Mouse (Mus musculus): ENCODE data around the gene Uchl4. TPM values are rescaled to one million over a fixed set of nuclear protein-coding genes. Genes with fewer than 3 reads are reported as not detected.

Uchl4 gene
- total and polyA plus RNA-seq, 3 experiments = 0.75 to 2.6 TPM; not detected in 1

DNA sequence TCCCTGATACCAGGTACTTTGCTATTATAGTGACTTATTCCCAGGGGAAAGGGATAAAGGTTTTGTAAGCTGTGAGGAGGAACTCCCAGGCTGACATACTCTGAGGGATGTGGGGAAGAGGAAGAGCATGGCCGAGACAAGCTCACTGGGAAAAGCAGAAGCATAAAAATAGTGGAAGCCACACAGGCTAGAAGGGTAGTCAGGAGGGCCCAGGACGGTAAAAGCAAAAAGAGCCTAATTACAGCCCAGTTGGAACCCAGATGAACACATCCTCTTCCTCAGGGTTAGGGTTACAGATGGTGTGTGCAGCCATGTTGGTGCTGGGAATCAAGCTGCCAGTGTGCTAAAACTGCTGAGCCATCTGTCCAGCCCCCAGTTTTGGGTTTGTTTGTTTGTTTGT is 12.9 kb upstream of the Uchl4 start:
- Histone ChIP-seq H3K4me3 (ENCODE audit: low read depth, low read length) (no peak overlapping the region), H3K9me3 (replicated peaks) (no peaks in the 10 kb centered on the region), H3K36me3 (replicated peaks) (peaks cover 76% of the 10 kb centered on the region), H3K4me1 (ENCODE audit: insufficient read depth, low read depth, low read length) (peaks cover 11% of the 10 kb centered on the region; the same call in 1 of the 2 replicates), H3K27me3 (ENCODE audit: insufficient read depth, low read length) (no peaks in the 10 kb centered on the region)
- no peak for TF ChIP-seq POLR2AphosphoS5 (IDR thresholded peaks at IDR 0.05; ENCODE audit: insufficient replicate concordance, low read depth, low read length)
- TF ChIP-seq GATA2 (IDR thresholded peaks at IDR 0.05; ENCODE audit: borderline replicate concordance, low read depth, low read length) = no peak
- no peak for TF ChIP-seq GATA1 (IDR thresholded peaks at IDR 0.05; ENCODE audit: borderline replicate concordance, low read length)
- TF ChIP-seq CTCF (IDR thresholded peaks at IDR 0.05; ENCODE audit: low read depth, low read length) = no peak
- no peak for TF ChIP-seq TAL1 (conservative IDR thresholded peaks at IDR 0.05; ENCODE audit: low read depth, low read length)
- DNase-seq (ENCODE audit: low spot score) (no peak), ATAC-seq (ENCODE audit: extremely low read depth, insufficient number of reproducible peaks, low FRiP score, poor library complexity, severe bottlenecking) (no peak)

DNA sequence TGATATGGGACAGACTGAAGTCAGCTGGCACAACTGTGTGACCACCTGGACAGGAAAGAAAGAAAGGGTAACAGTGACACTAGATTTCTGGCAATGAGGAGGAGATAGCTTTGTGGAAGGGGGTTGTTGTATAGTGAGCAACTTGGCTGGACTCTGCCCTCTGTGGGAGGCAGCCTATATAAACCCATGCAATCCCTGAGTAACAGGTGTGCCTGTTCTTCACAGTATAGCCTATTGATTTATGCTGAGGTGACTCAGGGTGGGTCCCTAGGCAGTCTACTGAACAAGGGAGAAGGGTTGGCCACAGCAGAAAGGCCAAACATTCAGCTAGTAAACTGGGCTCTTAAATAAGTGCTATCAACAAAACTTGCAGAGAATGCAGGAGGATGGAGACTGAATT is 9.2 kb upstream of the Uchl4 start:
- TF ChIP-seq CTCF (IDR thresholded peaks at IDR 0.05; ENCODE audit: low read depth, low read length) (no peak), GATA1 (IDR thresholded peaks at IDR 0.05; ENCODE audit: borderline replicate concordance, low read length) (no peak), GATA2 (IDR thresholded peaks at IDR 0.05; ENCODE audit: borderline replicate concordance, low read depth, low read length) (no peak), TAL1 (conservative IDR thresholded peaks at IDR 0.05; ENCODE audit: low read depth, low read length) (no peak), POLR2AphosphoS5 (IDR thresholded peaks at IDR 0.05; ENCODE audit: insufficient replicate concordance, low read depth, low read length) (no peak)
- no peaks in the 10 kb centered on the region for H3K27me3 ChIP-seq (ENCODE audit: insufficient read depth, low read length)
- ATAC-seq (ENCODE audit: extremely low read depth, insufficient number of reproducible peaks, low FRiP score, poor library complexity, severe bottlenecking) (no peak), DNase-seq (ENCODE audit: low spot score) (no peak)
- H3K9me3 ChIP-seq (replicated peaks) = no peaks in the 10 kb centered on the region
- H3K4me3 ChIP-seq (ENCODE audit: low read depth, low read length) = no peak overlapping the region
- H3K36me3 ChIP-seq (replicated peaks) = peaks cover 76% of the 10 kb centered on the region
- H3K4me1 ChIP-seq (ENCODE audit: insufficient read depth, low read depth, low read length) = peaks cover 9% of the 10 kb centered on the region; the same call in 1 of the 2 replicates

DNA sequence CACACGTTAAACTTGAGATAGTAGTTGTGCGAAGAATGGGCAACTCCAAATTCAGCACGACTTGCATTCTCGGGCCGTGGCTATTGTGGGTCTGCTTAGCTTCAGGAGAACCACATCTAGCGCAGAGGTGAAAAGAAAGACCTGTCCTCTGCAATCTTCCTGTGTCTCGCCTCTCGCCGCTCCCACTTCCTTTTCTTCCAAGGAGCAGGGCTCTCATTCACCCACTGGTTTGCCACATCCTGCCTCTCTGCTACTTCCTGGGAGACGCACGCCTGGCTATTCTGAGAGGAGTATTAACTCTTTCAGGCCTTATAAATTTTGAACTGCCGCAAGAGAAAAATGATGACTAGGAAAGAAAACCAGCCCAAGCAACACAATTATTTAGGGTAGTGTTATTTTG is 7.3 kb upstream of the Uchl4 start:
- no peak for ATAC-seq (ENCODE audit: extremely low read depth, insufficient number of reproducible peaks, low FRiP score, poor library complexity, severe bottlenecking)
- H3K36me3 ChIP-seq (replicated peaks) = peaks cover 78% of the 10 kb centered on the region
- 0 out of 2 replicates have a peak, but pooled peaks cover 3% of the 10 kb centered on the region for H3K4me1 ChIP-seq (ENCODE audit: insufficient read depth, low read depth, low read length)
- no peaks in the 10 kb centered on the region for H3K27me3 ChIP-seq (ENCODE audit: insufficient read depth, low read length)
- no peak for DNase-seq (ENCODE audit: low spot score)
- H3K9me3 ChIP-seq (replicated peaks) = no peaks in the 10 kb centered on the region
- TF ChIP-seq GATA1 (IDR thresholded peaks at IDR 0.05; ENCODE audit: borderline replicate concordance, low read length) = no peak
- no peak for TF ChIP-seq POLR2AphosphoS5 (IDR thresholded peaks at IDR 0.05; ENCODE audit: insufficient replicate concordance, low read depth, low read length)
- no peak for TF ChIP-seq TAL1 (conservative IDR thresholded peaks at IDR 0.05; ENCODE audit: low read depth, low read length)
- TF ChIP-seq GATA2 (IDR thresholded peaks at IDR 0.05; ENCODE audit: borderline replicate concordance, low read depth, low read length) = no peak
- TF ChIP-seq CTCF (IDR thresholded peaks at IDR 0.05; ENCODE audit: low read depth, low read length) = no peak
- no peak overlapping the region for H3K4me3 ChIP-seq (ENCODE audit: low read depth, low read length)

DNA sequence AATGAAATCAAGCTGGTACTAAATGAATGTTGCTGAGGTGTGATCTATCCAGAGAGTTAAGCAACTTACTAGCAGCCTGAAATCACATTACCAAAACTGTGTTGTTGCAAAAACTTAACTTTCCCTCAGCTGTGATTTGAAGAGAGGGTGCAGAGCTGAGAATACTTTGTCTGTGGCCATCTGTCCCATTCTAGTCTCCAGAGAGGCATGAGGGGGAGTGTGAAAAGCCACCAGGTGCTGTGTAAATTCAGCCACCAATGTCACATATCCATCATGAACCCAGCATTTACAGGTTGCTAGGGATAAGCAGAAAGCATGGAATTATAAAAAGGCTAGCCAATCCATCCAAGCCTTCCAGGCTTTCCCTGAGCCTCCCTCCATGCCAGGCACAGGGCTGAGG is 6.0 kb upstream of the Uchl4 start:
- Histone ChIP-seq H3K36me3 (replicated peaks) (peaks cover 73% of the 10 kb centered on the region), H3K4me1 (ENCODE audit: insufficient read depth, low read depth, low read length) (peaks cover 3% of the 10 kb centered on the region; the same call in 1 of the 2 replicates), H3K9me3 (replicated peaks) (no peaks in the 10 kb centered on the region), H3K4me3 (ENCODE audit: low read depth, low read length) (no peak overlapping the region), H3K27me3 (ENCODE audit: insufficient read depth, low read length) (no peaks in the 10 kb centered on the region)
- TF ChIP-seq GATA1 (IDR thresholded peaks at IDR 0.05; ENCODE audit: borderline replicate concordance, low read length) = no peak
- TF ChIP-seq TAL1 (conservative IDR thresholded peaks at IDR 0.05; ENCODE audit: low read depth, low read length) = no peak
- ATAC-seq (ENCODE audit: extremely low read depth, insufficient number of reproducible peaks, low FRiP score, poor library complexity, severe bottlenecking) (no peak), DNase-seq (ENCODE audit: low spot score) (no peak)

DNA sequence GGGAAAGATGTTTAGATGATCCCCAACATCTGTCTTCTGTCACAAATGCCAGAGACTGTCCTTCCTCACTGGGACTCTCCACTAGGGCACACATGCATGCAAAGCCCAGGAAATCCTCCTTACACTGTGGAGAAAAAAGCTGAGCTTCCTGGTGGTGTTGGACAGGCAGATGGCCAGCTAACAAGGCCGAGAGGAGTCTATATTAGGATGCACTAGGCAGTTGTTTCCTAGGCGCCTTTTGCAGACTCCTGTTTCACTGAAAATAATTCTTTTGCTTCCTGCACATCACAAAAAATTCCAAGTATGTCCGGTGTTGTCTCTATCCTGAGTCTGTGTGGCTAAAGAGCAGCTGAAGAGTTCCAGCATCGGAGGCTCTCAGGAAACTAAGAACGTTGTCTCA is 3.8 kb upstream of the Uchl4 start:
- no peaks in the 10 kb centered on the region for H3K27me3 ChIP-seq (ENCODE audit: insufficient read depth, low read length)
- DNase-seq (ENCODE audit: low spot score) (no peak), ATAC-seq (ENCODE audit: extremely low read depth, insufficient number of reproducible peaks, low FRiP score, poor library complexity, severe bottlenecking) (no peak)
- no peak overlapping the region for H3K4me3 ChIP-seq (ENCODE audit: low read depth, low read length)
- peaks cover 3% of the 10 kb centered on the region; the same call in 1 of the 2 replicates for H3K4me1 ChIP-seq (ENCODE audit: insufficient read depth, low read depth, low read length)
- TF ChIP-seq GATA1 (IDR thresholded peaks at IDR 0.05; ENCODE audit: borderline replicate concordance, low read length) (no peak), CTCF (IDR thresholded peaks at IDR 0.05; ENCODE audit: low read depth, low read length) (no peak), GATA2 (IDR thresholded peaks at IDR 0.05; ENCODE audit: borderline replicate concordance, low read depth, low read length) (no peak), TAL1 (conservative IDR thresholded peaks at IDR 0.05; ENCODE audit: low read depth, low read length) (no peak), POLR2AphosphoS5 (IDR thresholded peaks at IDR 0.05; ENCODE audit: insufficient replicate concordance, low read depth, low read length) (no peak)
- no peaks in the 10 kb centered on the region for H3K9me3 ChIP-seq (replicated peaks)
- peaks cover 77% of the 10 kb centered on the region for H3K36me3 ChIP-seq (replicated peaks)

DNA sequence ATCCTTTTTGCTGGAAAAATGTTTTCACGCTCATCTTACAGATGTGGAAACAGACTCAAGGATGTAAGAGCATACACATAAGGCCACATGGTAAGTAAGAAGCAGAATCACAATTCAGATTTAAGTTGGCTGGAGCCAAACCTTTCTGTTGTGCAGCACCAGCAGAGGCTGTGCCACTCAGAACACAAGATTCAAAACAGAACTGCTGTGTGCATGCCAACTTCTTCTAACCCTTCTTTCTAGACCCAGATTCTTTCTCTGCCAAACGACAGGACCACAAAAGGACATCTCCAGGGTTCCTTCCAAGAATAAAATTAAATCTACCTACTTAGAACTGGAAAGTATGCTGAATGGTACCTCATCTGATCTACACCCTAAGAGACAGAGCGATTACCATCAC is 3.3 kb upstream of the Uchl4 start:
- peaks cover 3% of the 10 kb centered on the region; the same call in 1 of the 2 replicates for H3K4me1 ChIP-seq (ENCODE audit: insufficient read depth, low read depth, low read length)
- no peaks in the 10 kb centered on the region for H3K27me3 ChIP-seq (ENCODE audit: insufficient read depth, low read length)
- ATAC-seq (ENCODE audit: extremely low read depth, insufficient number of reproducible peaks, low FRiP score, poor library complexity, severe bottlenecking) = no peak
- peaks cover 76% of the 10 kb centered on the region for H3K36me3 ChIP-seq (replicated peaks)
- no peak overlapping the region for H3K4me3 ChIP-seq (ENCODE audit: low read depth, low read length)
- H3K9me3 ChIP-seq (replicated peaks) = no peaks in the 10 kb centered on the region
- TF ChIP-seq GATA1 (IDR thresholded peaks at IDR 0.05; ENCODE audit: borderline replicate concordance, low read length) = no peak
- TF ChIP-seq TAL1 (conservative IDR thresholded peaks at IDR 0.05; ENCODE audit: low read depth, low read length) = no peak
- no peak for TF ChIP-seq GATA2 (IDR thresholded peaks at IDR 0.05; ENCODE audit: borderline replicate concordance, low read depth, low read length)
- TF ChIP-seq CTCF (IDR thresholded peaks at IDR 0.05; ENCODE audit: low read depth, low read length) = no peak
- TF ChIP-seq POLR2AphosphoS5 (IDR thresholded peaks at IDR 0.05; ENCODE audit: insufficient replicate concordance, low read depth, low read length) = no peak
- DNase-seq (ENCODE audit: low spot score) = no peak
